ENCODE assay signal across 24 mouse cellular contexts in the genomic region with DNA sequence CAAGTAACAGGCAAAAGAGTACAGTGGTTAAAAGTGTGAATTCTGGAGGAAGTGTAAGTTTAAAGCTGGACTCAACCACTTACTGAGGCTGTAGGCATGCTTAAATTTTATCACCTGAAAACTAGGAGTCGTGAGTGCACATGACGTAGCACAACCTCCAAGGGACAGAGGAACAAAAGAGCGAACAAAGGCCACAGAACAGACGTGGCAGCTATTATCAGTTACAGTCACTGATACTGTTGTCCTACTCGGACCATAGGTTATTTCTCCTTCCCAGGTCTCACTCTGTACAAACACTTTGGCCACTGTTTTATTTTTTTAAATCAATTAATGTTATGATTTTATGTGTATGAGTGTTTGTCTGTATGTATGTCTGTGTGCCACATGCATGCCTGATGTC. TPM values are rescaled to one million over a fixed set of nuclear protein-coding genes. Genes with fewer than 3 reads are reported as not detected.
DNase-seq lines count a peak whose midpoint lies in the region; ATAC-seq and TF ChIP-seq lines count a peak whose summit lies in the region.
"Had no signal": no experiment of that assay in that cellular context is flagged by ENCODE, and none has a peak within 500 bp of the region (broad histone marks: within the 10 kb centered on the region; RNA-seq: fewer than 3 reads in every experiment).

No protein-coding gene starts in this region.

- H3K9ac ChIP-seq in liver, adult 2 months (ENCODE audit: low read depth, low read length), result no peak overlapping the region
- H3K9ac ChIP-seq in liver, postnatal 0 days (replicated peaks), result no peak overlapping the region
- H3K9ac ChIP-seq in intestine, embryonic 16.5 days (ENCODE audit: low read depth, low read length), result no peak overlapping the region
- H3K9ac ChIP-seq in forebrain, embryonic 11.5 days (ENCODE audit: low read length), result no peak overlapping the region
- H3K9ac ChIP-seq: embryonic facial prominence, embryonic 13.5 days; embryonic facial prominence, embryonic 15.5 days; forebrain, embryonic 13.5 days; forebrain, embryonic 15.5 days; forebrain, postnatal 0 days had no signal

- no peak overlapping the region for H3K4me3 ChIP-seq in liver, adult 2 months (ENCODE audit: insufficient read depth, low read depth, low read length)
- H3K4me3 ChIP-seq in liver, postnatal 0 days (ENCODE audit: low read depth, low read length), result no peak overlapping the region
- H3K4me3 ChIP-seq in intestine, embryonic 16.5 days (ENCODE audit: low read length), result no peak overlapping the region
- no peak overlapping the region for H3K4me3 ChIP-seq in small intestine, adult 2 months (ENCODE audit: low read depth, low read length)
- no peak overlapping the region for H3K4me3 ChIP-seq in forebrain, embryonic 11.5 days (ENCODE audit: low read depth, low read length)
- H3K4me3 ChIP-seq: embryonic facial prominence, embryonic 13.5 days; embryonic facial prominence, embryonic 15.5 days; erythroblast, embryonic 14.5 days; forebrain, embryonic 10.5 days; forebrain, embryonic 13.5 days; forebrain, embryonic 15.5 days had no signal

- peaks cover 16% of the 10 kb centered on the region for H3K4me1 ChIP-seq in liver, adult 2 months (ENCODE audit: control insufficient read depth, insufficient read depth, low read length)
- H3K4me1 ChIP-seq in liver, postnatal 0 days (ENCODE audit: insufficient read depth), result 0 out of 2 replicates have a peak, but pooled peaks cover 2% of the 10 kb centered on the region
- H3K4me1 ChIP-seq in intestine, embryonic 16.5 days (ENCODE audit: control insufficient read depth, insufficient read depth, low read length), result no peaks in the 10 kb centered on the region
- H3K4me1 ChIP-seq in small intestine, adult 2 months (ENCODE audit: control insufficient read depth, insufficient read depth, insufficient read length, low read length), result peaks cover 9% of the 10 kb centered on the region
- H3K4me1 ChIP-seq in forebrain, embryonic 11.5 days (replicated peaks; ENCODE audit: control insufficient read depth, insufficient read depth, low read length), result no peaks in the 10 kb centered on the region
- H3K4me1 ChIP-seq: embryonic facial prominence, embryonic 13.5 days; embryonic facial prominence, embryonic 15.5 days; forebrain, embryonic 10.5 days; forebrain, embryonic 13.5 days; forebrain, embryonic 15.5 days had no signal

- H3K4me2 ChIP-seq in liver, postnatal 0 days (ENCODE audit: low read depth, low read length), result no peak overlapping the region
- no peak overlapping the region for H3K4me2 ChIP-seq in intestine, embryonic 16.5 days (ENCODE audit: low read depth, low read length)
- no peak overlapping the region for H3K4me2 ChIP-seq in forebrain, embryonic 11.5 days (ENCODE audit: low read depth, low read length, severe bottlenecking)
- H3K4me2 ChIP-seq: embryonic facial prominence, embryonic 13.5 days; embryonic facial prominence, embryonic 15.5 days; forebrain, embryonic 13.5 days; forebrain, embryonic 15.5 days had no signal

- H3K79me2 ChIP-seq in liver, adult 2 months (ENCODE audit: control insufficient read depth, insufficient read depth, low read length), result peaks cover 15% of the 10 kb centered on the region; the same call in 1 of the 2 replicates

- peaks cover 36% of the 10 kb centered on the region for H3K36me3 ChIP-seq in liver, adult 2 months (ENCODE audit: control insufficient read depth, insufficient read depth, low read length)
- H3K36me3 ChIP-seq in liver, postnatal 0 days (replicated peaks; ENCODE audit: insufficient read depth, low read length), result peaks cover 3% of the 10 kb centered on the region; the same call in 1 of the 2 replicates
- no peaks in the 10 kb centered on the region for H3K36me3 ChIP-seq in intestine, embryonic 16.5 days (ENCODE audit: control insufficient read depth, insufficient read depth, low read length)
- H3K36me3 ChIP-seq in small intestine, adult 2 months (ENCODE audit: control insufficient read depth, insufficient read depth, low read length), result peaks cover 27% of the 10 kb centered on the region
- H3K36me3 ChIP-seq in forebrain, embryonic 11.5 days (ENCODE audit: control insufficient read depth, insufficient read depth, low read length), result no peaks in the 10 kb centered on the region
- H3K36me3 ChIP-seq: embryonic facial prominence, embryonic 13.5 days; embryonic facial prominence, embryonic 15.5 days; forebrain, embryonic 10.5 days; forebrain, embryonic 15.5 days had no signal

- H3K27me3 ChIP-seq in liver, adult 2 months (ENCODE audit: control insufficient read depth, insufficient read depth, low read length), result no peaks in the 10 kb centered on the region
- H3K27me3 ChIP-seq in liver, postnatal 0 days (ENCODE audit: insufficient read depth, low read length), result no peaks in the 10 kb centered on the region
- H3K27me3 ChIP-seq in intestine, embryonic 16.5 days (replicated peaks; ENCODE audit: control insufficient read depth, insufficient read depth, low read length), result no peaks in the 10 kb centered on the region
- no peaks in the 10 kb centered on the region; the same call in 1 of the 2 replicates for H3K27me3 ChIP-seq in small intestine, adult 2 months (ENCODE audit: control insufficient read depth, insufficient read depth, low read length)
- H3K27me3 ChIP-seq in forebrain, embryonic 11.5 days (ENCODE audit: control insufficient read depth, insufficient read depth, low read length), result no peaks in the 10 kb centered on the region
- H3K27me3 ChIP-seq: embryonic facial prominence, embryonic 13.5 days; embryonic facial prominence, embryonic 15.5 days; forebrain, embryonic 13.5 days; forebrain, embryonic 15.5 days had no signal

- H3K9me3 ChIP-seq in liver, postnatal 0 days (ENCODE audit: low read length), result no peaks in the 10 kb centered on the region
- no peaks in the 10 kb centered on the region for H3K9me3 ChIP-seq in intestine, embryonic 16.5 days (ENCODE audit: control insufficient read depth, low read length)
- no peaks in the 10 kb centered on the region for H3K9me3 ChIP-seq in forebrain, embryonic 11.5 days (ENCODE audit: control insufficient read depth, low read length)
- H3K9me3 ChIP-seq: embryonic facial prominence, embryonic 13.5 days; embryonic facial prominence, embryonic 15.5 days; forebrain, embryonic 10.5 days; forebrain, embryonic 13.5 days; forebrain, embryonic 15.5 days had no signal

- TF ChIP-seq EP300 in liver, postnatal 0 days (IDR thresholded peaks at IDR 0.05; ENCODE audit: low read depth), result no peak

- 17% methylated on average over 5 of the region's 5 CpGs for WGBS in liver, adult 2 months
- 66% methylated on average over 5 of the region's 5 CpGs for WGBS in liver, postnatal 0 days (ENCODE audit: insufficient replicate concordance)
- 66% methylated on average over 5 of the region's 5 CpGs for WGBS in intestine, embryonic 16.5 days
- WGBS in small intestine, adult 2 months, result 28% methylated on average over 5 of the region's 5 CpGs
- WGBS in forebrain, embryonic 11.5 days, result 72% methylated on average over 5 of the region's 5 CpGs

- peak; percentile 75 for DNase-seq in liver, adult 2 months (ENCODE audit: extremely low read depth, low read depth, low spot score)
- DNase-seq in liver, postnatal 0 days, result no peak
- no peak for DNase-seq in kidney, postnatal 25 days
- DNase-seq in forebrain, embryonic 11.5 days (ENCODE audit: low spot score), result no peak
- DNase-seq in adrenal gland, adult 2 months, result no peak
- DNase-seq: adrenal gland, postnatal 10 days; adrenal gland, postnatal 25 days; cerebellum, adult 11 months; cerebellum, adult 18-20 months; cerebellum, adult 8-10 months; cerebellum, adult 9-11 months; cerebellum, postnatal 14 days; cerebellum, postnatal 36 days; embryo, embryonic 11 days; forebrain, postnatal 0 days had no signal

- no peak for ATAC-seq in liver, postnatal 0 days
- ATAC-seq in intestine, embryonic 16.5 days, result peak; percentile 62; the same call in 1 of the 2 replicates
- no peak for ATAC-seq in forebrain, embryonic 11.5 days (replicated peaks; ENCODE audit: low FRiP score)
- ATAC-seq: activated CD4-positive, CD25-positive, alpha-beta regulatory T cell, adult 4 months; forebrain, embryonic 13.5 days; forebrain, embryonic 15.5 days; forebrain, postnatal 0 days had no signal

- TF ChIP-seq POLR2A in liver, adult 2 months (IDR thresholded peaks at IDR 0.05; ENCODE audit: extremely low read depth, insufficient read depth, low read length), result no peak
- no peak for TF ChIP-seq POLR2A in small intestine, adult 2 months (IDR thresholded peaks at IDR 0.05; ENCODE audit: low read depth, low read length)

- peak overlapping the region; percentile 66 for H3K27ac ChIP-seq in liver, adult 2 months (replicated peaks; ENCODE audit: insufficient read depth, low read depth, low read length)
- no peak overlapping the region for H3K27ac ChIP-seq in liver, postnatal 0 days (ENCODE audit: low read depth)
- no peak overlapping the region for H3K27ac ChIP-seq in intestine, embryonic 16.5 days (ENCODE audit: low read length)
- peak overlapping the region; percentile 82; the same call in 1 of the 2 replicates for H3K27ac ChIP-seq in small intestine, adult 2 months (ENCODE audit: insufficient read depth, low read depth, low read length)
- H3K27ac ChIP-seq in forebrain, embryonic 11.5 days (ENCODE audit: low read depth, low read length), result no peak overlapping the region
- H3K27ac ChIP-seq: embryonic facial prominence, embryonic 13.5 days; embryonic facial prominence, embryonic 15.5 days; forebrain, embryonic 10.5 days; forebrain, embryonic 13.5 days; forebrain, embryonic 15.5 days had no signal

- no peak for TF ChIP-seq CTCF in liver, adult 2 months (IDR thresholded peaks at IDR 0.05; ENCODE audit: low read depth, low read length)
- TF ChIP-seq CTCF in liver, postnatal 0 days (IDR thresholded peaks at IDR 0.05; ENCODE audit: low read depth), result no peak
- no peak for TF ChIP-seq CTCF in small intestine, adult 2 months (IDR thresholded peaks at IDR 0.05; ENCODE audit: extremely low read depth, insufficient read length, insufficient replicate concordance, low read depth, low read length)

RNA-seq across cellular contexts. Expression of a gene that starts 9.2 kb away (rescaled TPM):
- total RNA-seq in liver, adult 2 months (2014; rRNA removed), result 223 and 268 TPM in 2 replicates
- polyA plus RNA-seq in liver, adult 2 months (2012; rRNA removed), result 87.2 and 94.7 TPM in 2 replicates
- polyA plus RNA-seq in liver, postnatal 0 days (2015; fragmentation: Nextera tagmentation; extraction: Ambion mirVana), result 74.3 and 75.2 TPM in 2 replicates
- polyA plus RNA-seq in intestine, embryonic 16.5 days (2015; fragmentation: Nextera tagmentation; extraction: Ambion mirVana), result 88.2 and 96.6 TPM in 2 replicates
- polyA plus RNA-seq in small intestine, adult 2 months (2012; rRNA removed), result 21.9 and 37.8 TPM in 2 replicates
- polyA plus RNA-seq in forebrain, embryonic 11.5 days (2014; fragmentation: Nextera tagmentation; extraction: Ambion mirVana), result 50.6 and 55.2 TPM in 2 replicates
- total RNA-seq in adrenal gland, adult 2 months (2021), result 100 to 1,000 TPM; 114 to 180 TPM
- polyA plus RNA-seq in adrenal gland, adult 2 months (2012; rRNA removed), result 20.8 and 31.9 TPM in 2 replicates

RNA-seq across cellular contexts. Expression of a gene that starts 38.1 kb away (rescaled TPM):
- 7.3 and 9.9 TPM in 2 replicates for total RNA-seq in liver, adult 2 months (2014; rRNA removed)
- 4.7 and 8.6 TPM in 2 replicates for polyA plus RNA-seq in liver, adult 2 months (2012; rRNA removed)
- 22.1 and 28.9 TPM in 2 replicates for polyA plus RNA-seq in liver, postnatal 0 days (2015; fragmentation: Nextera tagmentation; extraction: Ambion mirVana)
- polyA plus RNA-seq in intestine, embryonic 16.5 days (2015; fragmentation: Nextera tagmentation; extraction: Ambion mirVana), result 60.5 and 66.7 TPM in 2 replicates
- 5.2 and 8.9 TPM in 2 replicates for polyA plus RNA-seq in small intestine, adult 2 months (2012; rRNA removed)
- 124 and 127 TPM in 2 replicates for polyA plus RNA-seq in forebrain, embryonic 11.5 days (2014; fragmentation: Nextera tagmentation; extraction: Ambion mirVana)
- total RNA-seq in adrenal gland, adult 2 months (2021), result 10 to 100 TPM; 28.9 to 51.7 TPM
- polyA plus RNA-seq in adrenal gland, adult 2 months (2012; rRNA removed), result 5.2 and 6.1 TPM in 2 replicates

RNA-seq across cellular contexts. Expression of a gene that starts 43.5 kb away (rescaled TPM):
- total RNA-seq in liver, adult 2 months (2014; rRNA removed), result 34.2 and 37.6 TPM in 2 replicates
- 63.9 and 68.0 TPM in 2 replicates for polyA plus RNA-seq in liver, adult 2 months (2012; rRNA removed)
- 49.6 and 50.7 TPM in 2 replicates for polyA plus RNA-seq in liver, postnatal 0 days (2015; fragmentation: Nextera tagmentation; extraction: Ambion mirVana)
- 77.0 and 85.9 TPM in 2 replicates for polyA plus RNA-seq in intestine, embryonic 16.5 days (2015; fragmentation: Nextera tagmentation; extraction: Ambion mirVana)
- polyA plus RNA-seq in small intestine, adult 2 months (2012; rRNA removed), result 30.0 and 56.7 TPM in 2 replicates
- 64.6 and 69.1 TPM in 2 replicates for polyA plus RNA-seq in forebrain, embryonic 11.5 days (2014; fragmentation: Nextera tagmentation; extraction: Ambion mirVana)
- total RNA-seq in adrenal gland, adult 2 months (2021), result 10 to 100 TPM; 83.5 to 90.5 TPM
- polyA plus RNA-seq in adrenal gland, adult 2 months (2012; rRNA removed), result 86.1 and 101 TPM in 2 replicates

Comparison
In these comparisons a context has a peak if more than half of its experiments do, and no peak if none do; other contexts are left out.
1. H3K27ac ChIP-seq: peak in liver, adult 2 months (single experiment) and small intestine, adult 2 months (single experiment); none in liver, postnatal 0 days (single experiment), intestine, embryonic 16.5 days (single experiment) and forebrain, embryonic 11.5 days (single experiment).